In the genomic region with DNA sequence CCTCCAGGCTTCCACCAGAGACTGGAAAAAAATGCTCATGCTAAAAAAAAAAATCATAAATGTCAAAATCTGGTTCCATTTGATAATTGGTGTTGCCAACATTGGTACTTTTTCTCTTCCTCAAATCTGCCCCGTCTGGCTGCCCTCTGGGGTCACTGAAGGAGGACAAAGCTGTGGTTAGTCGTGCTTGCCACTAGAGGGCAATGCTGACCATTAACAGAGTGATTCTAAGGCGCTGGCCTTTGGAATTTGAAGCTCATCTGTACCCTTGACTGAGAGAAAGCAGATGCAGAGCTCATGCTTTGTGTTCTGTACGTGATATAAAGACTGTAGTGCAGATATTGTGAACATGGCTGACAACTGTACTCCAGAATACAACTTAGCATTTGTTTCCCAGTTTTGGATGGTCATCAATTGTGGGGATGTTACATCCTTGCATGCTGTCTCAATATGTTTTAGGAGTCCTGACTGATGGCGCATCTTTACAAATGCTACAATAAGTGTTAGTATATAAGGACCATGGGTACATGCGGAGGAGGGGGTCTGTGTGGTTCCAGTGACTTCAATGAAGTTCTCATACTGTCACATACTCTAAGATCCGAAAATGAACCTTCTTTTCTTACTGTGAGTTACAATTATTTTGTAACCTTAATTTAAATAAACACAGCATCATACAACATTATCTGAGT, we compare ENCODE assay signal across 9 mouse cellular contexts.
A peak's percentile ranks its signal among the peaks of the same experiment; 100 is the strongest.
DNase-seq lines count a peak whose midpoint lies in the region; ATAC-seq and TF ChIP-seq lines count a peak whose summit lies in the region.
"Had no signal": no experiment of that assay in that cellular context is flagged by ENCODE, and none has a peak within 500 bp of the region (broad histone marks: within the 10 kb centered on the region; RNA-seq: fewer than 3 reads in every experiment).

No protein-coding gene starts in this region.

- WGBS in spleen, adult 2 months = 41% methylated on average over 7 of the region's 7 CpGs
- WGBS in midbrain, embryonic 16.5 days = 38% methylated on average over 7 of the region's 7 CpGs

- ATAC-seq in midbrain, embryonic 16.5 days = peak; percentile 88

- no peak for TF ChIP-seq POLR2A in spleen, adult 2 months (IDR thresholded peaks at IDR 0.05; ENCODE audit: low read depth, low read length)

- 0 out of 2 replicates have a peak, but pooled peaks have one; percentile 2 for TF ChIP-seq CTCF in spleen, adult 2 months (IDR thresholded peaks at IDR 0.05; ENCODE audit: extremely low read depth, insufficient read depth, insufficient read length, insufficient replicate concordance)
- peak; percentile 82 for TF ChIP-seq CTCF in gastrocnemius, adult 2 months (IDR thresholded peaks at IDR 0.05)

- H3K27me3 ChIP-seq in spleen, adult 2 months (ENCODE audit: control insufficient read depth, insufficient read depth, low read length) = no peaks in the 10 kb centered on the region
- no peaks in the 10 kb centered on the region for H3K27me3 ChIP-seq in midbrain, embryonic 16.5 days (ENCODE audit: control insufficient read depth, insufficient read depth, low read depth, low read length)

- no peak overlapping the region for H3K27ac ChIP-seq in spleen, adult 2 months (ENCODE audit: insufficient read depth, low read length)
- H3K27ac ChIP-seq in gastrocnemius, adult 2 months = no peak overlapping the region
- no peak overlapping the region for H3K27ac ChIP-seq in midbrain, embryonic 16.5 days (ENCODE audit: low read length)
- H3K27ac ChIP-seq: macrophage had no signal

- no peaks in the 10 kb centered on the region for H3K4me1 ChIP-seq in spleen, adult 2 months (ENCODE audit: control insufficient read depth, insufficient read depth, insufficient read length)
- H3K4me1 ChIP-seq in midbrain, embryonic 16.5 days (ENCODE audit: control insufficient read depth, insufficient read depth, low read length) = no peaks in the 10 kb centered on the region; the same call in 1 of the 2 replicates

- intact Hi-C loops in gastrocnemius, adult 2 months (cut with DNase I) = loop anchor here (5.0 kb wide), 1 partner anchor 106 kb away; no protein-coding TSS in a partner anchor
- intact Hi-C loops in left cerebral cortex, postnatal 4 days (cut with DNase I) = no loop called here

- no peak for DNase-seq in spleen, adult 2 months (ENCODE audit: low read depth in 1 of 2, low spot score in 2 of 2)
- no peak for DNase-seq in spleen, adult 18-20 months
- DNase-seq in cerebellum, adult 9-11 months = peak; percentile 9
- DNase-seq in gastrocnemius, adult 2 months = peak; percentile 40
- DNase-seq in kidney, adult 11 months = peak; percentile 34
- peak; percentile 45 for DNase-seq in left cerebral cortex, postnatal 4 days
- peak; percentile 10 for DNase-seq in testis, postnatal 14 days (ENCODE audit: low spot score)

- no peaks in the 10 kb centered on the region for H3K36me3 ChIP-seq in spleen, adult 2 months (ENCODE audit: control insufficient read depth, insufficient read depth, low read length)
- H3K36me3 ChIP-seq in midbrain, embryonic 16.5 days (ENCODE audit: control insufficient read depth, insufficient read depth, low read length) = no peaks in the 10 kb centered on the region

- no peak overlapping the region for H3K4me3 ChIP-seq in spleen, adult 2 months (ENCODE audit: extremely low read depth, insufficient read depth, insufficient read length)
- no peak overlapping the region for H3K4me3 ChIP-seq in gastrocnemius, adult 2 months
- H3K4me3 ChIP-seq in midbrain, embryonic 16.5 days (ENCODE audit: low read depth, low read length) = no peak overlapping the region

- no peak overlapping the region for H3K9ac ChIP-seq in midbrain, embryonic 16.5 days (ENCODE audit: low read depth, low read length)

- H3K4me2 ChIP-seq in midbrain, embryonic 16.5 days (ENCODE audit: low read length) = no peak overlapping the region

- H3K9me3 ChIP-seq in midbrain, embryonic 16.5 days (replicated peaks; ENCODE audit: control insufficient read depth, low read length, poor library complexity, severe bottlenecking) = no peaks in the 10 kb centered on the region

Comparison
In these comparisons a context has a peak if more than half of its experiments do, and no peak if none do; other contexts are left out.
1. DNase-seq: peak in cerebellum, adult 9-11 months (single experiment), gastrocnemius, adult 2 months (single experiment), kidney, adult 11 months (single experiment), left cerebral cortex, postnatal 4 days (single experiment) and testis, postnatal 14 days (single experiment); none in spleen, adult 2 months (0 of 2) and spleen, adult 18-20 months (0 of 2).